Mouse (Mus musculus) heart, adult 8-10 months (tissue): ENCODE measurements around the gene Taf15. TPM values are rescaled to one million over a fixed set of nuclear protein-coding genes. Genes with fewer than 3 reads are reported as not detected.
"Not testable (repeated sequence)": the region's sequence is repeated elsewhere in the genome, so short reads cannot be mapped to it uniquely, and the experiment has no call there.

Experiments used
- DNase-seq: peaks from one replicate; pipeline ENCODE4 v3.0.0; 2022; ENCODE audit warnings: low spot score
- total RNA-seq, 4 experiments: library from RNA; stranded (reverse); gene quantifications; 2 replicates each; pipeline ENCODE4 v1.2.4; 2022

The Taf15 gene
- total RNA-seq, 4 experiments from 2014 or later, result 35.5 to 42.1 (median 38.4) TPM

- no peak for DNase-seq
Measured at GRCm38 (mm10) chr11:83536831-83537230, 63.9 kb downstream of the Taf15 start.

- no peak for DNase-seq
Measured at GRCm38 (mm10) chr11:83538705-83539314, 65.9 kb downstream of the Taf15 start.

GRCm38 (mm10) chr11:83540931-83541330 is 68.0 kb downstream of the Taf15 start:
- DNase-seq, result no peak

DNA sequence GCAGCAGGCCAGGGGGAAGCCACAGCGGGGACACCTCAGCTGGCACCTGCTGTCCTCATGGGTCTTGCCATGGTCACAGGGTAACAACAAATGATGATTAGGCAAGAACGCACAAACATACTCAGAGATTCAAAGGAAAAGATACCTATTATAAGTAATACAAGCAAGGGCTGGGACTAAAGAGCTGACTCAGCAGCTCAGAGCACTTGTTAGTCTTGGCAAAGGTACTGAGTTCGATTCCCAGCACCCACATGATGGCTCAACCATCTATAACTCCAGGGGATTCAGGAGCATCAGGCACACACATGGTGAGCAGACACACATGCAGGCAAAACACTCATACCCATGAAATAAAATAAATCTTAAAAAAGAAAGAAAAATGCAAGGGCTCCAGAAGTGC is 68.5 kb downstream of the Taf15 start:
- DNase-seq, result no peak

GRCm38 (mm10) chr11:83544214-83544613 is 71.3 kb downstream of the Taf15 start:
- no peak for DNase-seq

GRCm38 (mm10) chr11:83550186-83550632 is 77.3 kb downstream of the Taf15 start:
- DNase-seq, result no peak

- not testable (repeated sequence) for DNase-seq
Measured at GRCm38 (mm10) chr11:83551037-83551436, 78.2 kb downstream of the Taf15 start.

DNA sequence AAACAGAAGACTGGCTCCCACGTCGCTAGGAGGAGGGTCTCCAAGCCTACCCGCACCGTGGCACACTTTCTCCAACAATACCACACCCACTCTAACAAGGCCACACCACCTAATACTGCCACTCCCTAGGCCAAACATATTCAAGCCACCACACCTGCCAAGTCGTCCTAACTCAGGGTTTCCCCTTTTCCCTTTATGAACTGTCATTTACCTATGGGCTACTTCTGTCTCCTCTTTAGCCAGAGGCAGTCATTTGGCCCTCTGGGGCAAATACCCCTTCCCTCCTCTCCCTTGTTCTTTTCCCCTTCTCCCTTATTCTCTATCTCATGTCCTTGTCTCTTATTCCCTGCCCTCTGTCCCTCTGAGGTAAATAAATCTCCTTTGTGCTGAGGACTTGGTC is 78.8 kb downstream of the Taf15 start:
- no peak for DNase-seq

Other genes starting within 250 kb of the Taf15 start
- gene Slfn14, start 186.4 kb upstream of the Taf15 start, total RNA-seq, result not detected
- gene Ap2b1, start 174.1 kb upstream of the Taf15 start, total RNA-seq, result 10 to 100 TPM; 34.1 to 46.5 (median 36.9) TPM
- gene Pex12, start 170.5 kb upstream of the Taf15 start, total RNA-seq, result 10 to 100 TPM in 2 of 4 experiments, 1 to 10 TPM in 2; 8.8 to 13.9 (median 9.7) TPM
- gene Rasl10b, start 63.9 kb upstream of the Taf15 start, total RNA-seq, result 10 to 100 TPM; 67.6 to 90.2 (median 81.9) TPM
- not detected for gene Gas2l2, start 43.6 kb upstream of the Taf15 start, total RNA-seq
- not detected for gene 1700020L24Rik, start 35.4 kb upstream of the Taf15 start, total RNA-seq
- 1 to 10 TPM; 2.4 to 5.4 (median 3.6) TPM for gene Mmp28, start 10.0 kb upstream of the Taf15 start, total RNA-seq
- gene Heatr9, start 49.1 kb downstream of the Taf15 start, total RNA-seq, result not detected
- gene Ccl5, start 57.4 kb downstream of the Taf15 start, total RNA-seq, result 1 to 10 TPM in 1 of 4 experiments, under 1 TPM in 1, not detected in 2; 0.76 to 1.1 TPM
- gene Ccl9, start 105.5 kb downstream of the Taf15 start, total RNA-seq, result 1 to 10 TPM; 4.4 to 9.5 (median 5.6) TPM
- 10 to 100 TPM in 2 of 4 experiments, 1 to 10 TPM in 2; 5.4 to 24.7 (median 9.6) TPM for gene Ccl6, start 120.0 kb downstream of the Taf15 start, total RNA-seq
- not detected for gene Rpl9-ps1, start 172.5 kb downstream of the Taf15 start, total RNA-seq
- not detected for gene Ccl3, start 176.3 kb downstream of the Taf15 start, total RNA-seq
- not detected for gene Ccl4, start 189.5 kb downstream of the Taf15 start, total RNA-seq
- gene Wfdc17, start 230.9 kb downstream of the Taf15 start, total RNA-seq, result 1 to 10 TPM; 2.1 to 4.1 (median 3.6) TPM
- gene Wfdc18, start 235.9 kb downstream of the Taf15 start, total RNA-seq, result not detected